Mouse (Mus musculus) forebrain, embryonic 12.5 days (tissue): Measurements from ENCODE around the gene Myo15b. TPM values are rescaled to one million over a fixed set of nuclear protein-coding genes. Genes with fewer than 3 reads are reported as not detected.

ENCODE experiments used
- ATAC-seq: fragments of 200-750 bp; cut with Nextera tagmentation; 2 replicates; pipeline ENCODE4 v1.8.0; 2017; ENCODE audit warnings: moderate TSS enrichment; ENCODE audit not compliant: low FRiP score
- H3K27ac ChIP-seq: fragments of 300-500 bp; sonication (generic); 2 replicates; pipeline ENCODE4 v1.5.1; 2016; ENCODE audit warnings: mild to moderate bottlenecking
- H3K27me3 ChIP-seq: fragments of 300-500 bp; sonication (generic); 2 replicates; pipeline ENCODE4 v1.6.1; 2016; ENCODE audit warnings: mild to moderate bottlenecking
- H3K36me3 ChIP-seq: fragments of 300-500 bp; sonication (generic); replicated peaks from 2 replicates; pipeline ENCODE4 v1.6.1; 2016; ENCODE audit warnings: mild to moderate bottlenecking
- H3K4me1 ChIP-seq: fragments of 300-500 bp; sonication (generic); 2 replicates; pipeline ENCODE4 v1.6.1; 2016
- H3K4me2 ChIP-seq: fragments of 300-500 bp; sonication (generic); 2 replicates; pipeline ENCODE4 v1.6.1; 2016; ENCODE audit warnings: mild to moderate bottlenecking, moderate library complexity
- H3K4me3 ChIP-seq: fragments of 300-500 bp; sonication (generic); replicated peaks from 2 replicates; pipeline ENCODE4 v1.5.1; 2016; ENCODE audit warnings: mild to moderate bottlenecking
- H3K9ac ChIP-seq: fragments of 300-500 bp; sonication (generic); 2 replicates; pipeline ENCODE4 v1.6.1; 2016; ENCODE audit warnings: mild to moderate bottlenecking
- H3K9me3 ChIP-seq: fragments of 300-500 bp; sonication (generic); 2 replicates; pipeline ENCODE4 v1.6.1; 2016
- WGBS: fragments of 180-500 bp; shearing (Covaris S2); methylation state at CpG from one replicate; pipeline ENCODE4 v1.1.7; 2016; 5-methylcytosine and 5-hydroxymethylcytosine counted together
- polyA plus RNA-seq: library from polyadenylated mRNA; unstranded; fragments of >200 nt; fragmentation: Nextera tagmentation; extraction: Ambion mirVana; gene quantifications from 2 replicates; pipeline ENCODE4 v1.2.1, GENCODE M21; 2016

The Myo15b gene
- polyA plus RNA-seq, 1 experiment from 2014 or later, result 0.17 TPM

GRCm38 (mm10) chr11:115885281-115885680, 27.1 kb downstream of the Myo15b start:
- H3K27ac ChIP-seq, result no peak overlapping the region
- no peaks in the 10 kb centered on the region for H3K36me3 ChIP-seq
- 79% methylated on average over 11 of the region's 11 CpGs for WGBS
- H3K4me2 ChIP-seq, result no peak overlapping the region
- no peak overlapping the region for H3K9ac ChIP-seq
- H3K4me3 ChIP-seq, result no peak overlapping the region
- no peaks in the 10 kb centered on the region for H3K4me1 ChIP-seq
- peaks cover 17% of the 10 kb centered on the region for H3K27me3 ChIP-seq
- H3K9me3 ChIP-seq, result no peaks in the 10 kb centered on the region
- no peak for ATAC-seq

GRCm38 (mm10) chr11:115886446-115886845, 28.2 kb downstream of the Myo15b start:
- 91% methylated on average over 11 of the region's 11 CpGs for WGBS
- peaks cover 17% of the 10 kb centered on the region for H3K27me3 ChIP-seq
- H3K4me3 ChIP-seq, result no peak overlapping the region
- no peaks in the 10 kb centered on the region for H3K36me3 ChIP-seq
- H3K27ac ChIP-seq, result no peak overlapping the region
- no peak for ATAC-seq
- H3K9ac ChIP-seq, result no peak overlapping the region
- no peaks in the 10 kb centered on the region for H3K9me3 ChIP-seq
- H3K4me1 ChIP-seq, result no peaks in the 10 kb centered on the region
- H3K4me2 ChIP-seq, result no peak overlapping the region

DNA sequence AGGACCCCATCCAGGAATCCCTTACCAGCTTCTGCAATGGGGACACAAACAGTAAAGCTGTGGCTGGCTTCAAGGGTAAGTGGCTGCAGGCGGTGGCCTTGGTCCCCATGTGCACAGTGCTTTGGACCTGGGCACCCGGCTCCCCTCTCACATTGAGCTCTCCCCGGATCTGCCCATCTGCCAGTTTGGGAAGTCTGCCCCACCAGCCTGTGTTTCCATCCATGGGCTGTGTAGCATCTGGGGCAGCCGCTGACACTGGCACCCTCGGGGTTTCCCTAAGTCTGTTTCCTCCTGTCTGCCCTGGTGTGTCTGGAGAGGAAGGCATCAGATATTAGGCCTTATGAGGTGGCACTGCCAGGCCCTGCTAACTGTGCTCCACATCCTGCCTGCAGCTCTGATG, 29.8 kb downstream of the Myo15b start:
- H3K4me2 ChIP-seq, result no peak overlapping the region
- H3K27ac ChIP-seq, result no peak overlapping the region
- no peaks in the 10 kb centered on the region for H3K9me3 ChIP-seq
- 89% methylated on average over 5 of the region's 5 CpGs for WGBS
- ATAC-seq, result no peak
- H3K27me3 ChIP-seq, result peaks cover 11% of the 10 kb centered on the region
- peaks cover 12% of the 10 kb centered on the region for H3K36me3 ChIP-seq
- H3K4me3 ChIP-seq, result no peak overlapping the region
- no peak overlapping the region for H3K9ac ChIP-seq
- no peaks in the 10 kb centered on the region for H3K4me1 ChIP-seq

GRCm38 (mm10) chr11:115889159-115889558, 31.0 kb downstream of the Myo15b start:
- Histone ChIP-seq H3K36me3 (peaks cover 23% of the 10 kb centered on the region), H3K9me3 (no peaks in the 10 kb centered on the region), H3K4me1 (no peaks in the 10 kb centered on the region), H3K27me3 (peaks cover 2% of the 10 kb centered on the region), H3K9ac (no peak overlapping the region), H3K4me2 (no peak overlapping the region), H3K4me3 (no peak overlapping the region), H3K27ac (no peak overlapping the region)
- WGBS, result 81% methylated on average over 6 of the region's 6 CpGs
- ATAC-seq, result no peak

GRCm38 (mm10) chr11:115892213-115892612, 34.0 kb downstream of the Myo15b start:
- Histone ChIP-seq H3K9me3 (no peaks in the 10 kb centered on the region), H3K4me2 (no peak overlapping the region), H3K27ac (no peak overlapping the region), H3K9ac (no peak overlapping the region), H3K27me3 (no peaks in the 10 kb centered on the region), H3K36me3 (peaks cover 49% of the 10 kb centered on the region), H3K4me3 (no peak overlapping the region), H3K4me1 (no peaks in the 10 kb centered on the region)
- ATAC-seq, result no peak
- 64% methylated on average over 6 of the region's 6 CpGs for WGBS

- Histone ChIP-seq H3K9me3 (no peaks in the 10 kb centered on the region), H3K4me1 (no peaks in the 10 kb centered on the region), H3K4me3 (no peak overlapping the region), H3K4me2 (no peak overlapping the region), H3K27me3 (no peaks in the 10 kb centered on the region), H3K27ac (no peak overlapping the region), H3K9ac (no peak overlapping the region), H3K36me3 (peaks cover 49% of the 10 kb centered on the region)
- WGBS, result 90% methylated on average over 9 of the region's 9 CpGs
- no peak for ATAC-seq
These were observed 34.9 kb downstream of the Myo15b start for GRCm38 (mm10) chr11:115893071-115893470.

DNA sequence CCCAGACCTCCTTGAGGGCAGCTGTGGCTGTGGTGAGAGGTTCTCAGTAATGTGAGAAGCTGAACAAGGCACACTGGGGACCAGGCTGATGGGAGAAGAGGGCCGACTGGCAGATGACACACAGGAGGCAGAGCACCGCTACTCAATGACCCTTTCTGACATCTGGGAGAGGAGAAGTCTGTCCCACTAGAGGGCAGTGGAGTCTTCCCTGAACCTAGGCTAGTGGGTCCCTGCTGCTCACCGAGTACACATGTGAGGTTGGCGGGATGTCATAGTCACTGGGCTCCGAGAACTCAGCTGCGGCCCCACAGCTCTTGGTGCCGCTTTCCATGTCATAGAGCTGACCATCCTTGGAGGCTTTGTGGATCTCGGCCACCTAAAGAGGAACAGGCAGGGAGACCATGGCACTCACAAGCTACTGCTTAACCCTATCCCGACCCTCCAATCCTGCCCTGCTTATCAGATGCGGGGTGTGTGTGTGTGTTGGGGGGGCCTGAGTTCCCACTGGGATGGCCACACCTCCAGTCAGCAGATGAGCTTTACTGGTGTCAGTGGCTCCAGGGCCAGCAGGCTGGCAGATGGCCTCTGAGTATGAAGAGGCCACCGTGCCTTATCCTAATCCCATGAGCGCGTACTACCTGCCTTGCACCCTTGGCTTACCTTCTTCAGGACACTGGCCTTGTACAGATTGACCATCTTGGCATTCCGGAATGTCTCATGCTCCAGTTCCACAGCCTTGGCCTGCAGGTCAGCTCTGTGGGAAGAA, 36.7 kb downstream of the Myo15b start:
- WGBS, result 77% methylated on average over 14 of the region's 14 CpGs
- H3K4me3 ChIP-seq, result no peak overlapping the region
- H3K9me3 ChIP-seq, result no peaks in the 10 kb centered on the region
- H3K36me3 ChIP-seq, result peaks cover 49% of the 10 kb centered on the region
- no peak overlapping the region for H3K9ac ChIP-seq
- H3K4me2 ChIP-seq, result no peak overlapping the region
- no peak overlapping the region for H3K27ac ChIP-seq
- H3K27me3 ChIP-seq, result no peaks in the 10 kb centered on the region
- ATAC-seq, result no peak
- H3K4me1 ChIP-seq, result peaks cover 5% of the 10 kb centered on the region

- Histone ChIP-seq H3K4me3 (no peak overlapping the region), H3K4me1 (peaks cover 13% of the 10 kb centered on the region), H3K27me3 (no peaks in the 10 kb centered on the region), H3K9me3 (no peaks in the 10 kb centered on the region), H3K9ac (no peak overlapping the region), H3K27ac (no peak overlapping the region), H3K4me2 (no peak overlapping the region), H3K36me3 (peaks cover 33% of the 10 kb centered on the region)
- 96% methylated on average over 7 of the region's 7 CpGs for WGBS
- no peak for ATAC-seq
These were observed 40.2 kb downstream of the Myo15b start for GRCm38 (mm10) chr11:115898446-115898845.

DNA sequence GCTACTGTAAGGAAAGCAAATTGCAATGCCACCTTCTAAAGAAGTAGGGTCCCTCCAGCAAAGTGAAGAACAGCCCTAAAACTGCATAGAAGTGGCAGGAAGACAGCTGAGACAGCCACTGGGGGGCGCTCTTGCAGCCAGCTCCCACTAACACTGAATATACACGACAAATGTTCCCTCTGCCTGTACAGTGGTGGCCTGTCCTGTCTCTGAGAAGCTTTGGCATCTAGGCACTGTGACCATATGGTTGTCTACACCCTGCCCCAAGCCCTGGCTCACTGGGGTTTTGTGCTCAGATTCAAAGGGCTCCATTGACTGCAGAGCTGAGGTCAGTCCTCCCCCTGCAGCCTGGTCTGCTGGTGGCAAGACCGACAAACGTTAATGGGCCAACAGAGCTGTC, 40.7 kb downstream of the Myo15b start:
- peaks cover 29% of the 10 kb centered on the region for H3K36me3 ChIP-seq
- no peak for ATAC-seq
- no peak overlapping the region for H3K4me2 ChIP-seq
- no peak overlapping the region for H3K27ac ChIP-seq
- H3K4me3 ChIP-seq, result no peak overlapping the region
- no peaks in the 10 kb centered on the region for H3K27me3 ChIP-seq
- no peak overlapping the region for H3K9ac ChIP-seq
- H3K4me1 ChIP-seq, result peaks cover 13% of the 10 kb centered on the region
- whole genome bisulfite sequencing, result 29% methylated on average over 4 of the region's 4 CpGs
- H3K9me3 ChIP-seq, result no peaks in the 10 kb centered on the region

GRCm38 (mm10) chr11:115899486-115900266, 41.5 kb downstream of the Myo15b start, which contains the start of gene Smim5:
Gene Smim5 (plus strand): TSS chr11:115899966.
- 0 out of 2 replicates have a peak within 1 kb of the TSS, but pooled peaks have one; percentile 25 for H3K9ac ChIP-seq
- no peaks in the 10 kb centered on the region for H3K27me3 ChIP-seq
- no peak within 1 kb of the TSS for H3K4me3 ChIP-seq
- H3K27ac ChIP-seq, result 0 out of 2 replicates have a peak within 1 kb of the TSS, but pooled peaks have one; percentile 9
- no peak within 1 kb of the TSS for H3K4me2 ChIP-seq
- WGBS, result 31% methylated on average over 16 of the region's 16 CpGs
- H3K36me3 ChIP-seq, result peaks cover 23% of the 10 kb centered on the region
- ATAC-seq, result no peak
- H3K9me3 ChIP-seq, result no peaks in the 10 kb centered on the region
- peaks cover 13% of the 10 kb centered on the region for H3K4me1 ChIP-seq

- no peak overlapping the region for H3K4me2 ChIP-seq
- H3K4me1 ChIP-seq, result peaks cover 13% of the 10 kb centered on the region
- ATAC-seq, result no peak
- no peaks in the 10 kb centered on the region for H3K27me3 ChIP-seq
- WGBS, result 77% methylated on average over 8 of the region's 8 CpGs
- H3K36me3 ChIP-seq, result peaks cover 16% of the 10 kb centered on the region
- no peak overlapping the region for H3K4me3 ChIP-seq
- no peaks in the 10 kb centered on the region for H3K9me3 ChIP-seq
- H3K9ac ChIP-seq, result 0 out of 2 replicates have a peak overlapping the region, but pooled peaks have one; percentile 25
- 0 out of 2 replicates have a peak overlapping the region, but pooled peaks have one; percentile 9 for H3K27ac ChIP-seq
These were observed 42.5 kb downstream of the Myo15b start for GRCm38 (mm10) chr11:115900561-115901337.
